Mouse (Mus musculus): ENCODE data around the gene Fcnb.

Gene Fcnb

DNA sequence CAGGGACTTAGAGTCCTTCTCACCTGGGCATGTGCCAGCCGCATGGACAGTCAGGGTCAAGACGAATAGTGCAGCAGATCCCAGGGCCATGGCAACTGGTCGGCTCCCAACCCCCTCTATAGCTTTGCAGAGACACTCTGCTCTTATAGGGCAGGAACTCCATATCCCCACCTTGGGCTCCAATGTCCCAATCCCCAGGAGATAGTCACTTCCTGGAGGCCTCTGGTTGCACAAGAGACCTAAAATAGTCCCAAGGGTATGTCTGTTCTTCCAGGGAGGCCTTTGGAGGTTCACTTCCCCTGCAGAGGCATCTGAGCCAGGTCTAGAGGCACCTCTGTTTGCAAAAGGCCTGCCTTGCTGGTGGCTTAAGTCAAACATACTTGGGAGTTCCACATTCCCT is at the start of gene Fcnb:
Fcnb (minus strand) TSS at position 118 of the 400 bp plus-strand sequence.
- no peak for DNase-seq (ENCODE audit: low spot score)

DNA sequence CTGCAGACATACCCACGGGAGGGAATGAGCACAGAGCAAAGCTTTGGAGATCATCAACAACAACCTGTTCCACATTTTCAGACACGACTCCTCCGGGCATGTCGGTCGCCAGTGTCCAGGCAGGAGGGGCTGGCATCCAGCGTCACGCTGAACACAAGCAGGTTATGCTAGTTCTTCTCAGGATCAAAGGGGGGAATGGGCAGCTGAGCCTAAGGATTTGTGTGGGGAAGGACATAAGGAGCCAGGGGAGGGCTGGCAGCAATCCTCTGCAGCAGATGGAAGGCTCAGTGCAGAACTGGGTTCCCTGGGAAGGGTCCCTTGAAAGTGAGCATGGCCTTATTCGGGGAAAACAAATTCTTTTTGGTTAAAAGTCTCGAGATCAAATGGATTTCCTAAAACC is 49.1 kb upstream of the Fcnb start:
- no peak for DNase-seq (ENCODE audit: low spot score)

DNA sequence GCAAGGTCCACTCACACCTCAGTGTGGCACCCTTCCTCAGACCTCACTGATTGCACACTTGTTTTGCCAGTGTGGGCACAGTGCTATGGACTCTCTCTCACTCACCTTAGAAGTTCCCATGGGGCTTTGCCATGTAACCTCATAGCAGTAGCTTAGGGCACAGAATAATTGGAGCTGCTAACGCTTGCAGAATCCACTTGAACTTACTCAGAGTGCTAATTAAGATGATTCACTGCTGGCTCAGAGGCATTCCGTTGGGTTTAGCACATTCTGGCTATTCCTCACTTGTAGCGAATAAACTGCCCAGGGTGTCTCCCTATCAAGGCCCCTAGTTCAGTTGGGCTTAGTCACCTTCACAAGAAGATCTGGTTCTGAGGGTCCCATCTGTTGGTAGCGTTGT is 47.4 kb upstream of the Fcnb start:
- DNase-seq (ENCODE audit: low spot score) = no peak

DNA sequence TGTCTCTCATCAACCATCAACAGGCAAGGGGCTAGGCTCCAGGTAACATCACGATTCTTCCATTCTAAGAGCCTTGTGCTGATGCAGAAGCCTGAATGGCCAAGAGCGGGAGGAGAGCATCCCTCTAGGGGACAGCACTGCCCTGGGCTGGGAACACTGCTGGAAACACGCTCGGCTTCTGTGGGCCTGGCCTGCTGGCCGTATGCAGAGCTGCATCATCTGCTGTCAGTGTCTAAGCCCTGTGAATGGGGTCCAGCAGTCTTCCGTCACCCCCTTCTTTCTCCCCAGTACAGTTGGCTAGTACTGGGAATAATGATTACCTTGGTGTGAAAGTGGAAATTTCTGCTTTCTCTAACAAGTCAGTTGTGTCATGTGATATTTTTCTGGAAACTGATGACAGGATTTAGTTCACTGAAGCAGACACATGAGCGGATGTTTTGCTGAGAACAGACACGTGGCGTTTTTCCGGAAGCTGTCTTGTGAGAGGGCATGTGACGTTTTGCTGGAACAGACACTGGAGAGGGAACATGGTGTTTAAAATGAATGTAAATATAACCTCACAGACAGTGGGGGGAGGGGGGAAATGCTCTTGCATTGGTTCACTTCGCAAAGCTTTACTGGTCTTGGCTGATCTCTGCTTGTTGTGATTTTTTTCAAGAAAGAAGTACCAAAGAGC is 42.2 kb upstream of the Fcnb start:
- no peak for DNase-seq (ENCODE audit: low spot score)

DNA sequence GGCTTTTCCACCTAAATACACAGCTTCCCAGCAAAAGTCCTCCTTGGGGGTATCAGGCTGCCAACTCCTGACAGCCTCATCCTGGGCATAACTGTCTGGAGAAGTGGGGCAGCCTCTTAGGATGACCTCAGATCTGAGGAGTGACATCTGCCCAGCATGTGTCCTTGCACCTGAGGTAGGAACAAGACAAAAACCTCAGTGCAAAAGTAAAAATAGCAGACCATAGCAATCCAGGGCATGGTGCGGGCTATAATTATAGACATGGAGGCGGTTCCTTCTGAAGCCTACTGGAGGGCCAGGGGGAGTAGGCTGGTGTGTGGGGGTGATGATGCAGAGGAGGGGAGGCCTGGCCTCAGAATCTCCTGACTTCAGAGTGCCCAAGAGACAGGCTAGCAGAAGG is 39.2 kb upstream of the Fcnb start:
- DNase-seq (ENCODE audit: low spot score) = no peak

DNA sequence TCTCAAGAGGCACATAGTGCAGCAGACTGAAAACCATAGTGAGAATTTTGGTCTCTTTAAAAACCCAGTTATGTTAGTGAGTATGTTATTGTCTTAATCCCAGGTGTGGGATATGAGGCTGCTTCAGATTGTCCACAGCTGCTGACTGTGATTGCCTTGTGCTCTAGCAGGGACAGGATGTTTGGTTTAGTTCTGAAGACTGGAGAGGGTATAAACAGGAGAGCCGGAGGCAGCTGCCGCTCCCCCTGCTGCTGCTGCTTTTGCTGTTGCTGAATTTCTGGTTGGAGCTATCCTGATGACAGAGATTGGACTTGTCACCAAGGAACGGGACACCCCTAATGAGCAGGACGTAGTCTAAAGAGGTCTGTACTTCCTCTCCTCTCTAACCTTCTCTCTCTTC is 36.6 kb upstream of the Fcnb start:
- no peak for DNase-seq (ENCODE audit: low spot score)

DNA sequence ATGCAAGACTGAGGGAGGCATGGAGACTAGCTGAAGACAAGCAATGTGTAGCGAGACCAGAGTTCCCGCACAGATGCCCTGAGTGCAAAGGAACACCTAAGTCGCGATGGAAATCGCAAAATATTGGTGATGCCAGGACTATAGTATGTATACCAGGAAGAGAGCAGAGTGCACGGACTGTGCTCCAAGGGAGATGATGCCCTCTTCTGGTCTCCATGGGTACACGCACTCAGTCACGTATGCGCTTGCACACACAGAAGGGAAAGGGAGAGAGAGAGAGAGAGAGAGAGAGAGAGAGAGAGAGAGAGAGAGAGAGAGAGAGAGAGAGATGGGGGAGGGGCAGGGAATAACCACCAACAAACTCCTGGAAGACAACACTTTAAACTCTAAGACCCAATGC is 35.7 kb upstream of the Fcnb start:
- no peak for DNase-seq (ENCODE audit: low spot score)

DNA sequence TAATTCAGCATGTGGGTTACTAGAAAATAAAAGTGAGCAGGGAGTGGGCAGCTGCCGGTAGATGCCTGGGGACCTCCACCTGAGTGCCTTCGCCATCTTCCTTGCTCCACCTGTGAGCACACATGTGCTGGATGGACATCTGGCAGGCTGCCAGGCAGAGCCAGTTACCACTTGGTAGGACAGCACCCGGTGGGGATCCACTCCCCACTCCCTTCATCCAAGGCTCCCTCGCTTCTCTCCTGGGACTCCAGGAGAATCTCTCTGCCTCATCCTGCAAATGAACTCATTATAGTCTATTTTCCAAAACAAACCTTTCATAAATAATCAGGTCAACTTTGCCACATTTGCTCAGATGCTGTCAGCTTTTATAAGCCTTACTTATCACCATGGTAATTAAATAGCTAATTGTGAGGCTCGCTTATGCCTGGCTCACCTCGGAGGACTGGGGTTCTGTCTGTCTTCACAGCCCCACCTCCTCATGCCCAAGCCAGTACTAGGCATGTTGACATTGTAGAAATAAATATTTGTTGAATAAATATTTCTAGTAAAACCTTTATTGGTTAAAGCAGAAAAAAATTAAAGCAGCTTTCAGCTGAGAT is 33.9 kb upstream of the Fcnb start:
- DNase-seq (ENCODE audit: low spot score) = no peak

DNA sequence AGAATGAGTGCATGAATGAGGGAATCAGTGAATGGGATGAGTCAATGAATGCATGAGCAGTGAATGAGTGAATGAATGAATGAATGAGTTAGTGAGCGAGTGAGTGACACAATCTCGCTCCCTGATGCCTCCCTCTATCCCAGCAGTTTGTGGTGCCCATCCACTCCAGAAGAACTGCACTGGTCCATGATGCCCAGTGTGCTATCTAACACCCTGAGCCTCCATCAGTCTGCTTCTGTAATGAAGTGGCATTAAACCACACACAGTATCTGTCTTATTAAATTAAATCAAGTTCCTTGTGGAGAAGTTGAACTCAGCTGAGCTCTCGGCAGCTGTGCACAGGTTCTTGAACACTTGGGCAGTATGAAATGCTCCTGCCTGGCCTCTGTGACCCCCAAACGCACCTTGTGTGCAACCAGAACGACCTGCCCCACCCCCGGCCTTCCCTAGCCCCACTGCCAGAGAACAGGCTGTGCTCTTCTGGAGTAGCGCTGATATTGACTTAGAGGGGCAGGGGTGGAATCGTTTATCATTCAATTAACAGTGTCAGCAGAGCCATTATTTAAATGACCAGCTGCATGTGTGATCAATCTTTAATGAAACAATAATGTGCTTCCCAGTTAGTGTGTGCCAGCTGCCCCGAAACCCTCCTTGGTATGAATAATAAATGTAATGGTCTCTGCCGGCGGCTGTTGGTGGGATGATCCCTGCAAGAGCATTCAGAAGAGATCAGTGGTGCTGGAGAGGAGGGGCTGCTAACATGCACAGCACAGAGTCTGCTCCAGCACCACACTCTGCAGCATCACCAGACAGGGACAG is 33.0 kb upstream of the Fcnb start:
- DNase-seq (ENCODE audit: low spot score) = no peak

DNA sequence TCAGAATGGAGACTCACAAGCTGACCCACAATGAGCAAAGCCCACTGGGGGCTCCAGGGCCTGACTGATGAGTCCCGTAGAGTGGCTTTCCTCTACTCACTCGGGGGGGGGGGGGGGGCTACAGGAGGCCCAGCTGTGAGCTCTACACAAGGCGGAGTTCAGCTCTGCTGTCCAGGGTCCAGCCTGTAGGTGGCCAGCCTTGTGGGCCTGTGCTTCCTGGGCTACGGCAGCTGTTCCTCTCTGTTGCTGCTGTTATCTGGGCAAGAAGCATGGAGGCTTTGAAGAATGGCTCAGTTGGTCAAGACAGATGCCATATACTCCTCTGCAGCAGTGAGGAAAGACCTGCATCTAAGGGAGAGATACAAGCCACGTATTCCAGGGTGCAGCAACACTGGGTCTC is 24.1 kb upstream of the Fcnb start:
- no peak for DNase-seq (ENCODE audit: low spot score)

DNA sequence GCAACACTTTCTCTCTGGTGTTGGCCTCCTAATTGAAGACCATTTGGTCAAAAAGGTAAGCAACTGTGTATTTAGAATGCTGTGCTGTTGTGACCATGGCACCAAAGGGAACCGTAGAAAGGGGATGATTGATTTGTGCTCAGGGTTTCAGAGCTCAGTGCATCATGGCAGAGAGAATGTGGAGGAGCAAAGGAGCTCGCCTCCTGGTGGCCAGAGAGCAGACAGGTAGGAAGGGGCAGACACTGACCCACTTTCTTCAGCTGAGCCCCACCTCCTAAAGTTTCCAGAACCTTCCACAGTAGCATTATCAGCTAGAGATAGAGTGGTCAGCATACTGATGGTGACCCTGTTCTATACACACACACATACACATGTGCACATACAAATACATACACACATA is 21.3 kb upstream of the Fcnb start:
- DNase-seq (ENCODE audit: low spot score) = no peak

DNA sequence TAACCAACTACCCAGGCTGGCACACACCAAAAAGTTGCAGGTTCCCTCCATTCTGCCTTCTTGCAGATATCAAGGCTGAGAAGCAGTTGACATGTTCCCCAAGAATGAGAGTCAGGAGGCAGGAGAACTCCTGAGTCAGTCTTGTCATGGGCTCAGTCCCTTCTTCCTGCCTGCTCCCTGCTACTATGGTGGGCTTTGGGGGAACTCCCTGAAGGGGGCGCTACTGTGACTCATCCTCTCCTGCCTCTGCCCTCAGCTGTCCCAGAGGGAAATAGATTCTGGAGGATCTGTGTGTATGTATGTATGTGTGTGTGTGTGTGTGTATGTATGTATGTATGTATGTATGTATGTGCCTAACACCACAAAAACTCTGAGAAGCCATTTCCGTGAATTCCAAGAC is 19.0 kb upstream of the Fcnb start:
- DNase-seq (ENCODE audit: low spot score) = no peak

DNA sequence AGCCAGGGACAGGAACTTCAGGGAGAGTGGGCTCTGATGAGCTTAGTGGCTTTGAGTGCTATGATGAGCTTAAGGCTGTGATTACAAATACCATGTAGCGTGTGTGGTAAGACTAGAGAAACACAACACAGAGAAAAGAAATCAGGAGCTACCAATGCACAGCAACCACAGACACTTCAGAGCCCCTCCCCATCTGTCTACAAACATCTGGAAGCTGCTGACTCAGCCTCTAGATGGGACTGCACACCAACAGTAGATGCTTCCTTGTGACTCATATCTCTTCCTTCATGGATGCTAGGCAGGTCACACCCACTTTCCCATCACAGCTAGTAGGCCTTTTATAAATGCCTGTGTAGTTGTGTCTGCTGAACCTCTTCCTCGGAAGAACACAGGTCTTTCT is 17.2 kb upstream of the Fcnb start:
- DNase-seq (ENCODE audit: low spot score) = no peak

DNA sequence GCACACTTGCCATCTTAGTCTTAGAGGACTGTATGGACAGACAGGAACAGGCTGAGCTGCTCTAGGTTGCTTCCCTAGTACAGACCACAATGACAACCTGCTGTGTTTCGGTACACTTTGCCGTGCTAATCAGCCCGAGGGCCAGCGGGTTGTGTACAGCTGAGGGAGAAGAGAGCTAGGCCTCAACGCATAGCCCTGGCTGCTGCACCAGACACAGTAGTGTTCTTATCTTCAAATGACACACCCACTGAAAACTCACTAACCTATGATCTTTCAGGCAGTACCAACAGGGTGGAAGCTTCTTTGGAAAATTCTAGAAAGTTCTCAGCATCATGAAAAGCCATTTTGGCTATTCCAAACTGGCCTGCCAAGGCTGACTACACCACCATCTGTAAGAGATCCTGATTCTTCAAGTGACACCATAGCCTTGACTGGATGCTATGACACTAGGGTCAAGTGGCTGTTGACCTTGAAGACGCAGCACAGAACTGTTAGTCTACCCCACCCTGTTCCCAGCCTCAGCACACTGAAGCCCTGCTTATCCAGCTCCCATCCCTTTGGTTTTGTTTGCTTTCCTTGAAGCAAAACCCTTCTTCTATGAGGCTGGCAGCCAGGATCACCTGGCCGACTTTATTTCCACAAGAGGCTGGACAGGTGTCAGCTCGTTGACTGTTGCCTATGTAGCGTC is 16.3 kb upstream of the Fcnb start:
- DNase-seq (ENCODE audit: low spot score) = no peak

DNA sequence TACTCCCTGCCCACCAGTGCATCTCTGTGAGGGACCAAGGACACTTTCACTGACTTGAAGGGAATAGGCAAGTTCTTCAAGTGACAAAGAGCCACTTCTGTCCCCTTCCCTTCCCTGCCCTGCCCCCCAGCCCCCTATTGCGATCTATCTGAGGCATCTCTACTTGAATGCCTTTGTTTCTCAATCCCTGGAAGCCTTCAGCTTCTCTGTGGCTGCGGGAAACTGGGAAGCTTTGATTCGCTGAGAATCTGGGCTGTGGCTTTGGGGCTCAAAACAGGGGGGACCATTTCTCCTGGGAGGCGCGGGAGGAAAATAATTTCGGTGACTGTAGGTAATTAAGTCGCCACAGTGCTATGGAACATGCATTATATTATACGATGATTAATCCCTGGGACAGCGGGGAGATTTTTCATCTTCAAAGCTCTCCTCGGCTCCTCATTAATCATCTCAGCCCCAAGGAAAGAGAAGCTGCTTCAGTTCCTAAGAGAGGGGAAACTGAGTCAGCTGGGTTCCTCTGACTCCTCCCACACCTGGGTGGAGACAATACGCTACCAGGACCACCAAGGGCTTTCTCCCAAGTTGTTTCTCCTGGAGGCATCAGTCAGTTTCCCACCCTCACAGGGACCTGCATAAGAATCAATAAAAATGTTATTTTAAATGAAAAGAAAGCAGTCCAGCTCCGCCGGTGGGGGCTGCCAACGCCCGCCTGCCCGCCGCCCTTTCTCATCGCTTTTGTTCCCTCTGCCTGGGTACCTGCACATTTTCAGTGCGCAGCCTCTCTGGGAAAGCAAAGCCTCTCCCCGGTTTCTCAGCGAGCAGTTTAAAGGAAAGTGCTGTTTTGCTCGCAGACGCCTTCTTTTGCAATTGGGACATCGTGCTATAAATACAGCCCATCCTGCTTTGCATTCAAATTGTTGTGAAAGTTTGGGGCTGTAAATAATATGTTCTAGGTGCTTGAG is 14.1 kb upstream of the Fcnb start:
- no peak for DNase-seq (ENCODE audit: low spot score)

DNA sequence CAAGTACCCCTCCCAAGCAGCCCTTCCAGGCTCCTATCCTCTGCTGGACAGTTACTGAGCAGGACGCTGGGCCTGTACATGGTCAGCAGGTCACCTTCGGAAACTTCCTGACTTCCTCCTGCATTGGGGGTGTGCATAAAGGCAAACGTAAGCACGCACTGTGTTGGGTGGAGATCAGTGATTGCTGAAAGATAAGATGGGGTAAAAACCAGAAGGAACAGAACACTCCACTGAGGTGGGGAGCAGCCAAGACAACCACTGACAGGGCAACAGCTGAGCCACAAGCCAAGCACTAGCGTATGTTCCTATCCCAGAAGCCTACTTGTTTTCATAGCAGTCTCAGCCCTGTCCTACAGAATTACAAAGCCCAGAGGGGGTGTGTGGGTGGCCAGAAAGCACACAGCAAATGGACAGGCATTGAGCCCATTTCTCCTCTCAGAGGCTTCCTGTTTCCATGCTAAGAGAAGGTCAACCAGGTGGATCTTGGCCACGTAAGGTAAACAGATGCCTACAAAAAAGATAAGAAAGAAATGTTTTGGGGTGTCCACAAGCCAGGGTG is 12.1 kb upstream of the Fcnb start:
- DNase-seq (ENCODE audit: low spot score) = no peak

DNA sequence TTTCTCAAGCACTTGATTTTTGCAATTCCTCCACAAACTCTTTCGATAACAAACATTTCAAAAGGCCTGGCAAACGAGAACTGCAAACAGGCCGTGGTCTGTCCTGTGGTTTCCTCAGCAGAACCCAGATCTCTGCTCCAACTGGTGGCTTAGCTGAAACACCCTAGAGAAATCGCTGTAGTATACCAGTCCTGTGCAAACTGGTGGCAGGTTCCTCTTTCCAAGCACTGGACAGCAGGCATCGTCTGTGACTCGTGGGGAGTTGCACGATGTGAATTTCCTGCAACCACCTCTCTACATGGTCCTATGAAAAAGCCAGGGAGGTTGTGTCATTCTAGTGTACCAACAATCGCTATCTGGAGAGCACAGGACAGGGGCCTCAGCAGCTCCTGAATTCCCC is 7.4 kb upstream of the Fcnb start:
- no peak for DNase-seq (ENCODE audit: low spot score)

DNA sequence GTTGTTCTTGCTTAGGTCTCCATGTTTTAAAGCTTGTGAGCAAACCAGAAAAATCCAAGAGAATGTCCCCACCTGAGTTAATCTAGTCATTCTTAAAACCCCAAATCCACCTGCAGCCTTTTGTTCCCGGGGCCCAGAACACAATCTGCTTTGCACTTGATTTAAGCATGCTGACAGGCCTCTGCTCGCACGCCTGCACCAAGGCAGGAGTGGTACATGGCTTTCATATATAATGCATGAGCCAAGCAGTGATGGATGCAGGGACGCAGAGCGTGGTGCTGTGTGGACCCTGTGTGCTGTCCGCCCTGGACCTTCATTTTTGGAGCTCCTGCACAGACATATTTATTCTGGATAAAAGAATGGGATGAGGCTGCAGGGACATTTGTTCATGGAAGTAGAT is 6.4 kb upstream of the Fcnb start:
- DNase-seq (ENCODE audit: low spot score) = no peak

DNA sequence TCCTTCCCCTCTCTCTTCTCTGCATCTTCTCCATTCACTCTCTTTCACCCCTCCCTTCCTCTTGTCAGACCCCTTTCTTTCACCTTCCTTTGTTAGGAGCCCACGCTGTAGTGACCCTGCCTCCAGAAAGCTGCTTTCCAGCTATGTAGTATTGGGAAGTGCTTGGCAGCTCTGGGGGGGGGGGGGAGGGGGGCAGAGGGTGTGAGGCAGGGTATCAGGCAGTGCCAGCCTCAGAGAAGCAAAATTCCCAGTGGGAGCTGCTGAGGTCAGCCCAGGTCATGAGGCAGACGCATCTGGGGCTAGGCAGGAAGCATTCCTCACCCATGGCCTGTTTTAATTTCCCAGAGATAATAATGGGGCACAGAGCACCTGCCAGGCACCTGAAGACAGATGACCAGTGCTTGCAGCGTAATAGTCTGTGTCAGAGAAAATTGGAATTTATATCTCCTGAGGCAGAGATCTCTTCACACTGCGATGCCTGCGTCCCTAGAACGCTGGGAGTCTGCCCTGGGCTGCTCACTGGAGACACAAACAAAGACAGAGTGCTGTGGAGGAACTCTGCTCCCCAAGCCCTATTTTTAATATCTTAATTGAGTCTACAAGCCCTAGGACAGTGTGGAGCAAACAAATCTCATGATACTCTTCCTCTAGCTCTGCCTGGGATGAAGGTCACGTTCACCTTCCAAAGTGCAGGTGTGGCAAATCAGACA is 5.8 kb upstream of the Fcnb start:
- DNase-seq (ENCODE audit: low spot score) = no peak

DNA sequence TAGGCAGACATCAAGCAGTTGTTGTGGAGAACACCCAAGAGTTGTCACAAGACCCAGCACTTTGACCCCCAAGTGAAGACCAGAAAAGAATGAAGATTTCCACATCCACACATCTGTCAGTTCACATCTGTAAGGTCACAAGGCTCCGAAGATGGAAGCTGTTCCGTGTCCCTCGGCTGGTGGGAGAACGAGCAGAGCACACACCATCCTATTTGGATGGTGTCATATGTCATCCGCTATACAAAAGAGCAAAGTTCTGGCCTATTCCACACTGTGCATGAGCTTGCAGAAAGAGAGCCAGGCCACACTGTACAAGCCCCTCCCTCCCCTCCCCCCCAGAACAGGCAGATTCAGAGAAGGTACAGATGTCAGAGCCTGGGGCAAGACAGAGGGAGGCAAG is 4.4 kb upstream of the Fcnb start:
- no peak for DNase-seq (ENCODE audit: low spot score)

DNA sequence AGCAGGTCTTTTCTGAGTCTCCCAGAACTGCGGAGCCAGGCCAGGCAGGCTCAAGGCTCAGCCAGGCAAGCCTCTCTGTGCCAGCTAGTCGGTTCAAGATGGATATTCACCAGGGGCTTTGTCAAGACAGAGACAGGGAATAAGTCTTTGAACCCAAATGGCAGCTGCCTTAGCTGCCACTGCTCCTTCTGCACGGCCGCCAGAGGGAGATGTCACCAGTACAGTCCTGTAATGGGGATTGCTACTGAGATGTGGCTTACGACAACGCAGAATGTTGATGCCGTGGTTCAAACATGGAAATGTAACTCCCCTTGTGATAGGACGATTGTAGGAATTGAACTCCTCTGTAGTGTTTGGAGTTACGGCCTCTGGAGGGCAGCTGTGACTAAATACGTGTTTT is 1.4 kb upstream of the Fcnb start:
- no peak for DNase-seq (ENCODE audit: low spot score)
